Mouse (Mus musculus) midbrain, embryonic 15.5 days (tissue): ENCODE measurements around the gene Prkce. TPM values are rescaled to one million over a fixed set of nuclear protein-coding genes. Genes with fewer than 3 reads are reported as not detected.

Experiments used
- ATAC-seq: fragments of 200-750 bp; cut with Nextera tagmentation; replicated peaks from 2 replicates; pipeline ENCODE4 v1.8.0; 2017; ENCODE audit warnings: moderate TSS enrichment
- H3K27ac ChIP-seq: fragments of 300-500 bp; sonication (generic); 2 replicates; pipeline ENCODE4 v1.5.1; 2015; ENCODE audit warnings: mild to moderate bottlenecking, inconsistent platforms
- H3K27me3 ChIP-seq: fragments of 300-500 bp; sonication (generic); replicated peaks from 2 replicates; pipeline ENCODE4 v1.6.1; 2015; ENCODE audit warnings: inconsistent platforms
- H3K36me3 ChIP-seq: fragments of 300-500 bp; sonication (generic); replicated peaks from 2 replicates; pipeline ENCODE4 v1.6.1; 2015; ENCODE audit warnings: inconsistent platforms
- H3K4me1 ChIP-seq: fragments of 300-500 bp; sonication (generic); 2 replicates; pipeline ENCODE4 v1.6.1; 2015; ENCODE audit warnings: inconsistent platforms
- H3K4me2 ChIP-seq: fragments of 300-500 bp; sonication (generic); 2 replicates; pipeline ENCODE4 v1.6.1; 2015; ENCODE audit warnings: inconsistent platforms, mild to moderate bottlenecking, moderate library complexity
- H3K4me3 ChIP-seq: fragments of 300-500 bp; sonication (generic); 2 replicates; pipeline ENCODE4 v1.5.1; 2015; ENCODE audit warnings: mild to moderate bottlenecking, inconsistent platforms
- H3K9ac ChIP-seq: fragments of 300-500 bp; sonication (generic); 2 replicates; pipeline ENCODE4 v1.6.1; 2015; ENCODE audit warnings: mild to moderate bottlenecking, inconsistent platforms
- H3K9me3 ChIP-seq: fragments of 300-500 bp; sonication (generic); 2 replicates; pipeline ENCODE4 v1.6.1; 2016; ENCODE audit warnings: inconsistent platforms
- WGBS: fragments of 180-500 bp; shearing (Covaris S2); methylation state at CpG from one replicate; pipeline ENCODE4 v1.1.7; 2015; ENCODE audit warnings: mixed read lengths; 5-methylcytosine and 5-hydroxymethylcytosine counted together
- polyA plus RNA-seq: library from polyadenylated mRNA; unstranded; fragments of >200 nt; fragmentation: Nextera tagmentation; extraction: Ambion mirVana; gene quantifications from 2 replicates; pipeline ENCODE4 v1.2.1, GENCODE M21; 2015

The Prkce gene
- polyA plus RNA-seq, 1 experiment from 2014 or later, result 38.5 TPM

GRCm38 (mm10) chr17:86506881-86507280 is 339.3 kb downstream of the Prkce start:
- H3K9ac ChIP-seq, result no peak overlapping the region
- no peak overlapping the region for H3K4me3 ChIP-seq
- WGBS, result 71% methylated on average over 5 of the region's 5 CpGs
- H3K27me3 ChIP-seq, result no peaks in the 10 kb centered on the region
- H3K4me2 ChIP-seq, result no peak overlapping the region
- 0 out of 2 replicates have a peak, but pooled peaks cover 4% of the 10 kb centered on the region for H3K4me1 ChIP-seq
- H3K36me3 ChIP-seq, result no peaks in the 10 kb centered on the region
- no peaks in the 10 kb centered on the region for H3K9me3 ChIP-seq
- H3K27ac ChIP-seq, result 0 out of 2 replicates have a peak overlapping the region, but pooled peaks have one; percentile 23
- no peak for ATAC-seq

GRCm38 (mm10) chr17:86507342-86508211 is 340.0 kb downstream of the Prkce start:
- WGBS, result 66% methylated on average over 19 of the region's 19 CpGs
- Histone ChIP-seq H3K9me3 (no peaks in the 10 kb centered on the region), H3K4me2 (no peak overlapping the region), H3K4me3 (no peak overlapping the region), H3K9ac (no peak overlapping the region), H3K27ac (no peak overlapping the region), H3K36me3 (no peaks in the 10 kb centered on the region), H3K4me1 (0 out of 2 replicates have a peak, but pooled peaks cover 4% of the 10 kb centered on the region), H3K27me3 (no peaks in the 10 kb centered on the region)
- ATAC-seq, result 0 out of 2 replicates have a peak, but pooled peaks have one; percentile 14

GRCm38 (mm10) chr17:86508212-86508490 is 340.6 kb downstream of the Prkce start:
- Histone ChIP-seq H3K27me3 (no peaks in the 10 kb centered on the region), H3K9me3 (no peaks in the 10 kb centered on the region), H3K27ac (no peak overlapping the region), H3K4me1 (0 out of 2 replicates have a peak, but pooled peaks cover 4% of the 10 kb centered on the region), H3K4me3 (no peak overlapping the region), H3K4me2 (no peak overlapping the region), H3K9ac (no peak overlapping the region), H3K36me3 (no peaks in the 10 kb centered on the region)
- WGBS, result 93% methylated on average over 3 of the region's 3 CpGs
- ATAC-seq, result no peak

DNA sequence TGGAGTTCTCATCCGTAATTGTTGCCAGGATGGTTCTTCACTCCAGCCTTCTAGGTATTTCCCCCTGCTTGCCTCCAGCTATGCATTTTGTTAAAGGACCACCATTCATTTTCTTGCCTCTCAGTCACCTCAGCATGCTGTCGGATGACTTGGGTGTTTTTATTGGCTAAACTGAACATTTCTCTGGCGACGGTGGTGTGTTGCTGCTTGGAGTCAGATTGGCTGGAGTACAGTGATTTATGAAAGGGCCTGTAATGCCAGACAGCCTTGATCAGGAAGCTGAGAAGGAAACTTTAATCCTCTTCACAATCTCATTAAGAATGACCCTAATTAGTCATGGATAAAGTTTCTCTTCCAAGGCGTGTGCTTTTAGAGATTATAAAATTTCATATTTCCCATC is 342.3 kb downstream of the Prkce start:
- Histone ChIP-seq H3K27me3 (no peaks in the 10 kb centered on the region), H3K4me3 (no peak overlapping the region), H3K4me1 (0 out of 2 replicates have a peak, but pooled peaks cover 4% of the 10 kb centered on the region), H3K4me2 (no peak overlapping the region), H3K27ac (no peak overlapping the region), H3K9ac (no peak overlapping the region), H3K9me3 (no peaks in the 10 kb centered on the region), H3K36me3 (no peaks in the 10 kb centered on the region)
- WGBS, result 83% methylated on average over 5 of the region's 5 CpGs
- no peak for ATAC-seq

DNA sequence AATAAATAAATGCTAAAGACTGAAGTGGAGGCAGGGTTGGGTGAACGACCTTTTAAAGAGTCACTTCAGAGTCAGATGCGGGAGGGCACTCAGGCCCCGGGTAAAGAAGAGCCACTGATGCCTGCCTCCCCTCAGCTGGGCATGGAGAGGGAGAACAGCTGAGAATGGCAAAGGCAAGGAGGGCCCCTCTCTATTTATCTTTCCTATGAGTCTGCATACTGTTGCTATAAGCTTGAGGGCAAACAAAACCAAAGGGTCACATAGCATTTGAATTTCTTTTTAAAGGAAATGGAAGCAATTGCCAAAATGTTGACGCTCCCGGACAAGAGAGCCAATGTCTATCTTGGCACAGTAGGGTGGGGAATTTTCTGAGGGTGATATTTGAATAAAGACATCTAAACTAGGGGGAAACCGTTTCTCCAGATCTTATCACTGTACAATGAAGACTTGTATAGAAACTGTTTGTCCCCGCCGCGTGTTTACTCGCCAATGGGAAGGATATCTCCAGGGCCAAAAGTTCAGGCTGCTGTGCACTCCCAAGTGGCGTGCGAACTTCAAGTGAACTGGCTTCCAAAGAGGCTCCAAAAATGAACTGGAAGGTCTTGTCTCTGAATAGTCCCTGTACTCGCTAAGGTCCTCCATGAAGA is 347.5 kb downstream of the Prkce start:
- H3K27me3 ChIP-seq, result no peaks in the 10 kb centered on the region
- no peak for ATAC-seq
- H3K9me3 ChIP-seq, result no peaks in the 10 kb centered on the region
- 82% methylated on average over 13 of the region's 13 CpGs for WGBS
- H3K4me2 ChIP-seq, result no peak overlapping the region
- no peak overlapping the region for H3K9ac ChIP-seq
- no peaks in the 10 kb centered on the region for H3K36me3 ChIP-seq
- H3K27ac ChIP-seq, result no peak overlapping the region
- H3K4me3 ChIP-seq, result no peak overlapping the region
- no peaks in the 10 kb centered on the region for H3K4me1 ChIP-seq

GRCm38 (mm10) chr17:86516630-86517029 is 349.0 kb downstream of the Prkce start:
- no peaks in the 10 kb centered on the region for H3K36me3 ChIP-seq
- no peaks in the 10 kb centered on the region for H3K27me3 ChIP-seq
- ATAC-seq, result no peak
- H3K4me1 ChIP-seq, result no peaks in the 10 kb centered on the region
- H3K4me3 ChIP-seq, result no peak overlapping the region
- no peak overlapping the region for H3K27ac ChIP-seq
- WGBS, result 85% methylated on average over 5 of the region's 5 CpGs
- no peak overlapping the region for H3K9ac ChIP-seq
- no peak overlapping the region for H3K4me2 ChIP-seq
- no peaks in the 10 kb centered on the region for H3K9me3 ChIP-seq

DNA sequence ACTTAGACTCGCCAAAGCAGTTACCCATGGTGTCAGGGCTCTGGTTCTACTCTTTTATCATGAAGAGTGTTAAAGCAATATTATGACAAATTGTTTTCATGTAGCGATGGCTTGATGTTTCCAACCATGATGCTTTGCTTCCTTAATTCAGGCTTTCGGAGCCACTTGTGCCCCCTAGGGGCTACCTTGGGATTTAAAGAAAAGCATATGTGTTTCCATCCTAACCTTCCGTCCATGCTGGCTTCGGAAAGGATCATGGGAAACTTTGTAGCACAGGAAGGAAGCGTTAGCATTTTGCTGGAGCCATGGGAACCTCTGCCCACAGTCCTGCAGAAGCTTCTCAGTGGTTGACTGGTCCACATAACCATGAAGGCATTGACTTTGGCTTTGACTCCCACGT is 351.0 kb downstream of the Prkce start:
- Histone ChIP-seq H3K27me3 (no peaks in the 10 kb centered on the region), H3K4me3 (no peak overlapping the region), H3K4me2 (no peak overlapping the region), H3K9ac (no peak overlapping the region), H3K9me3 (no peaks in the 10 kb centered on the region), H3K27ac (no peak overlapping the region), H3K4me1 (no peaks in the 10 kb centered on the region), H3K36me3 (no peaks in the 10 kb centered on the region)
- ATAC-seq, result no peak
- 86% methylated on average over 7 of the region's 7 CpGs for WGBS

GRCm38 (mm10) chr17:86521252-86521651 is 353.7 kb downstream of the Prkce start:
- H3K4me2 ChIP-seq, result no peak overlapping the region
- no peaks in the 10 kb centered on the region for H3K36me3 ChIP-seq
- no peak overlapping the region for H3K9ac ChIP-seq
- H3K27me3 ChIP-seq, result no peaks in the 10 kb centered on the region
- no peaks in the 10 kb centered on the region for H3K4me1 ChIP-seq
- no peak overlapping the region for H3K27ac ChIP-seq
- WGBS, result 86% methylated on average over 11 of the region's 11 CpGs
- ATAC-seq, result no peak
- no peaks in the 10 kb centered on the region for H3K9me3 ChIP-seq
- H3K4me3 ChIP-seq, result no peak overlapping the region

DNA sequence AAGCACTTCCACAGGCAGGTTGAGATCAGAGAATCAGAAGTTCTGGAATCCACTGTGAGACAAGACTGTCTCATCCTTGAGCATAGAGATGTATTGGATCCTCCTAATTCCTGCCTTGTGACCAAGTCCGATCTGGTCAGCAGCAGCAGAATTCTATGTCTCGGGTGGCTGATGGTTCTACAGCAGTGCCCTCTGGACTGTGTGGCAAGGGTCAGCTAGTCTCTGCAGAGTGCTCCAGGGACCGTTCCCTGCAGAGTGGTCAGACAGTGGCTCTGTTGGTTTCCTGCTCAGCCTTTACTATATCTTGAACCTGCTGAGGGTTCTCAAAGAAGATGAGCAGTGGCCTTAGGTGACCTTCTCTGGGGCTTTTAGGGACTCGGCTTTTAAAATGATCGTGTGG is 355.1 kb downstream of the Prkce start:
- Histone ChIP-seq H3K4me3 (no peak overlapping the region), H3K36me3 (no peaks in the 10 kb centered on the region), H3K27ac (no peak overlapping the region), H3K27me3 (no peaks in the 10 kb centered on the region), H3K4me1 (no peaks in the 10 kb centered on the region), H3K9me3 (no peaks in the 10 kb centered on the region), H3K4me2 (no peak overlapping the region), H3K9ac (no peak overlapping the region)
- ATAC-seq, result no peak
- 93% methylated on average over 5 of the region's 5 CpGs for WGBS

- 75% methylated on average over 3 of the region's 3 CpGs for WGBS
- no peak overlapping the region for H3K4me3 ChIP-seq
- no peak overlapping the region for H3K4me2 ChIP-seq
- no peaks in the 10 kb centered on the region for H3K27me3 ChIP-seq
- no peaks in the 10 kb centered on the region for H3K4me1 ChIP-seq
- H3K36me3 ChIP-seq, result no peaks in the 10 kb centered on the region
- ATAC-seq, result no peak
- H3K9ac ChIP-seq, result no peak overlapping the region
- H3K27ac ChIP-seq, result no peak overlapping the region
- no peaks in the 10 kb centered on the region for H3K9me3 ChIP-seq
These were observed 355.8 kb downstream of the Prkce start for GRCm38 (mm10) chr17:86523374-86523773.

DNA sequence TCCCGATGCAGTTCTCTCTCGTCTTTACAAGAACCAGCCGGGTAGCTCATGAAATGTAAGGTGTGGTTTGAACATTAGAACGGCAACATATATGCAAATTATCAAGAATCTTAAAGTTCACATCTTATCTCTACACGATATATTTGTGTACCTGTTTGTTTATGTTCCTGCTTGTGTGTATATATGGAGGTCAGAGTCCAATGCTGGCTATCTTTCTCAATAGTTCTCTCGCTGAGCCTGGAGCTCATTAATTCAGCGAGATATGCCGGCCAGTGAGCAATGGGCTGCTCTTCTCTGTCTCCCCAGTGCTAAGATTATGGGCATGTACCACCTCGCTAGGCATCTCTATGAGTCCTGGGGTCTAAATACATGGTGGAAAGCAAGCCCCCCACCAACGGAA is 356.3 kb downstream of the Prkce start:
- Histone ChIP-seq H3K4me2 (no peak overlapping the region), H3K9ac (no peak overlapping the region), H3K27ac (no peak overlapping the region), H3K4me1 (no peaks in the 10 kb centered on the region), H3K9me3 (no peaks in the 10 kb centered on the region), H3K27me3 (no peaks in the 10 kb centered on the region), H3K36me3 (no peaks in the 10 kb centered on the region), H3K4me3 (no peak overlapping the region)
- no peak for ATAC-seq
- WGBS, result 93% methylated on average over 10 of the region's 10 CpGs

DNA sequence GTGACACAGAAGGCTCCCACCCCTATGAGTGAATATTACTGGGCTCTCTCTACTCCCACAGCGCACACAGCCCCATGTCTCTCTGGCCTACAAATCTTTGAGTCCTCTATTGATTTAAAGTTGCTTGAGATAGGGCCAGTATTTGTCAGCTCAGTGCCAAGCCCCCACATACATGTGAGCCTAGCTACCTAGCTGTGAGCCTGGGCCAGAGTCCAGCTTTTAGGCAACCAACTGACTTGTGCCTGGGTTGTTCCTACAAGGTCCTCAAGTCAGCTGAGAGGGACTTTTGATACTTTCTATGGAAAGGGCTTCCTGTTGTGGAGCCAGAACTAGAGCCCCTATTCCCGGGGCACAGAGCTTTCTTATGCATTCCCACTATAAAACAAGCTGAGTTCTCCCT is 357.5 kb downstream of the Prkce start:
- no peaks in the 10 kb centered on the region for H3K9me3 ChIP-seq
- no peaks in the 10 kb centered on the region for H3K36me3 ChIP-seq
- ATAC-seq, result no peak
- 95% methylated on average over 2 of the region's 2 CpGs for WGBS
- no peak overlapping the region for H3K9ac ChIP-seq
- H3K27ac ChIP-seq, result no peak overlapping the region
- no peak overlapping the region for H3K4me3 ChIP-seq
- H3K4me2 ChIP-seq, result no peak overlapping the region
- no peaks in the 10 kb centered on the region for H3K27me3 ChIP-seq
- H3K4me1 ChIP-seq, result no peaks in the 10 kb centered on the region

- H3K9me3 ChIP-seq, result no peaks in the 10 kb centered on the region
- no peak overlapping the region for H3K9ac ChIP-seq
- WGBS, result 89% methylated on average over 7 of the region's 7 CpGs
- no peaks in the 10 kb centered on the region for H3K4me1 ChIP-seq
- no peak for ATAC-seq
- no peak overlapping the region for H3K4me2 ChIP-seq
- H3K4me3 ChIP-seq, result no peak overlapping the region
- no peak overlapping the region for H3K27ac ChIP-seq
- H3K36me3 ChIP-seq, result no peaks in the 10 kb centered on the region
- no peaks in the 10 kb centered on the region for H3K27me3 ChIP-seq
These were observed 358.4 kb downstream of the Prkce start for GRCm38 (mm10) chr17:86526016-86526415.
